ENCODE assay signal across 9 mouse cellular contexts in genomic region chr14:33939117-33939516, GRCm38 (mm10). TPM values are rescaled to one million over a fixed set of nuclear protein-coding genes. Genes with fewer than 3 reads are reported as not detected.
DNase-seq lines count a peak whose midpoint lies in the region; ATAC-seq and TF ChIP-seq lines count a peak whose summit lies in the region.
"Had no signal": no experiment of that assay in that cellular context is flagged by ENCODE, and none has a peak within 500 bp of the region (broad histone marks: within the 10 kb centered on the region; RNA-seq: fewer than 3 reads in every experiment).

No protein-coding gene starts in this region.

- H3K9ac ChIP-seq in heart, embryonic 11.5 days (ENCODE audit: low read depth, low read length): peak overlapping the region; percentile 56; the same call in 1 of the 2 replicates
- no peak overlapping the region for H3K9ac ChIP-seq in kidney, postnatal 0 days (ENCODE audit: low read depth, low read length)
- peak overlapping the region; percentile 54 for H3K9ac ChIP-seq in neural tube, embryonic 13.5 days

- peak overlapping the region; percentile 44; the same call in 1 of the 2 replicates for H3K27ac ChIP-seq in embryonic facial prominence, embryonic 10.5 days (replicated peaks)
- no peak overlapping the region for H3K27ac ChIP-seq in heart, embryonic 11.5 days (ENCODE audit: low read depth, low read length)
- no peak overlapping the region for H3K27ac ChIP-seq in kidney, postnatal 0 days
- no peak overlapping the region for H3K27ac ChIP-seq in neural tube, embryonic 13.5 days (replicated peaks)
- H3K27ac ChIP-seq: macrophage had no signal

- H3K9me3 ChIP-seq in embryonic facial prominence, embryonic 10.5 days: no peaks in the 10 kb centered on the region
- H3K9me3 ChIP-seq in heart, embryonic 11.5 days (replicated peaks; ENCODE audit: control insufficient read depth, low read length): no peaks in the 10 kb centered on the region
- no peaks in the 10 kb centered on the region for H3K9me3 ChIP-seq in kidney, postnatal 0 days (replicated peaks; ENCODE audit: low read length)
- no peaks in the 10 kb centered on the region for H3K9me3 ChIP-seq in neural tube, embryonic 13.5 days

- H3K27me3 ChIP-seq in embryonic facial prominence, embryonic 10.5 days (replicated peaks; ENCODE audit: low read depth, poor library complexity, severe bottlenecking): peaks cover 68% of the 10 kb centered on the region
- peaks cover 2% of the 10 kb centered on the region; the same call in 1 of the 2 replicates for H3K27me3 ChIP-seq in heart, embryonic 11.5 days (ENCODE audit: control insufficient read depth, insufficient read depth, low read length)
- H3K27me3 ChIP-seq in kidney, postnatal 0 days (ENCODE audit: insufficient read depth, low read length): no peaks in the 10 kb centered on the region
- 0 out of 2 replicates have a peak, but pooled peaks cover 5% of the 10 kb centered on the region for H3K27me3 ChIP-seq in neural tube, embryonic 13.5 days

- H3K4me3 ChIP-seq in embryonic facial prominence, embryonic 10.5 days: peak overlapping the region; percentile 32; the same call in 1 of the 2 replicates
- H3K4me3 ChIP-seq in heart, embryonic 11.5 days (ENCODE audit: low read depth, low read length): no peak overlapping the region; the same call in 1 of the 2 replicates
- no peak overlapping the region for H3K4me3 ChIP-seq in kidney, postnatal 0 days (replicated peaks; ENCODE audit: low read depth, low read length)
- no peak overlapping the region for H3K4me3 ChIP-seq in neural tube, embryonic 13.5 days

- ATAC-seq in heart, embryonic 11.5 days (replicated peaks; ENCODE audit: insufficient number of reproducible peaks, low FRiP score, low TSS enrichment): no peak
- 0 out of 2 replicates have a peak, but pooled peaks have one; percentile 46 for ATAC-seq in kidney, postnatal 0 days (replicated peaks; ENCODE audit: low FRiP score, low read depth)
- peak; percentile 65 for ATAC-seq in neural tube, embryonic 13.5 days (ENCODE audit: low read depth)

- peak; percentile 90 for TF ChIP-seq CTCF in kidney, postnatal 0 days (IDR thresholded peaks at IDR 0.05; ENCODE audit: low read depth)

- H3K4me1 ChIP-seq in embryonic facial prominence, embryonic 10.5 days: 0 out of 2 replicates have a peak, but pooled peaks cover 3% of the 10 kb centered on the region
- peaks cover 10% of the 10 kb centered on the region for H3K4me1 ChIP-seq in heart, embryonic 11.5 days (ENCODE audit: control insufficient read depth, insufficient read depth, low read length)
- H3K4me1 ChIP-seq in kidney, postnatal 0 days (replicated peaks; ENCODE audit: insufficient read depth, low read length): no peaks in the 10 kb centered on the region
- H3K4me1 ChIP-seq in neural tube, embryonic 13.5 days (replicated peaks): peaks cover 3% of the 10 kb centered on the region

- peak; percentile 73 for DNase-seq in urinary bladder, postnatal 14 days (ENCODE audit: low spot score)
- DNase-seq in urinary bladder, adult 2 months (ENCODE audit: low spot score): no peak
- peak; percentile 77 for DNase-seq in embryonic facial prominence, embryonic 10.5 days (ENCODE audit: low spot score)
- peak; percentile 80 for DNase-seq in kidney, postnatal 0 days (ENCODE audit: low spot score)
- peak; percentile 59 for DNase-seq in liver
- DNase-seq in B cell, adult 2 months: no peak

- peak overlapping the region; percentile 55 for H3K4me2 ChIP-seq in heart, embryonic 11.5 days
- peak overlapping the region; percentile 37 for H3K4me2 ChIP-seq in kidney, postnatal 0 days (ENCODE audit: low read length)
- peak overlapping the region; percentile 42 for H3K4me2 ChIP-seq in neural tube, embryonic 13.5 days

- H3K36me3 ChIP-seq in embryonic facial prominence, embryonic 10.5 days (replicated peaks): no peaks in the 10 kb centered on the region
- no peaks in the 10 kb centered on the region for H3K36me3 ChIP-seq in heart, embryonic 11.5 days (ENCODE audit: control insufficient read depth, insufficient read depth, low read length)
- H3K36me3 ChIP-seq in kidney, postnatal 0 days (ENCODE audit: insufficient read depth, low read length): no peaks in the 10 kb centered on the region
- no peaks in the 10 kb centered on the region for H3K36me3 ChIP-seq in neural tube, embryonic 13.5 days

- 30% methylated on average over 9 of the region's 9 CpGs for whole genome bisulfite sequencing in embryonic facial prominence, embryonic 10.5 days
- WGBS in heart, embryonic 11.5 days (ENCODE audit: insufficient replicate concordance): 26% methylated on average over 9 of the region's 9 CpGs
- 31% methylated on average over 9 of the region's 9 CpGs for WGBS in kidney, postnatal 0 days
- 24% methylated on average over 9 of the region's 9 CpGs for WGBS in neural tube, embryonic 13.5 days

RNA-seq across cellular contexts. Expression of gene Gdf2, which starts 1.7 kb away (rescaled TPM):
- not detected in 2 replicates for polyA plus RNA-seq in urinary bladder, adult 2 months (2012; rRNA removed)
- not detected in 2 replicates for polyA plus RNA-seq in embryonic facial prominence, embryonic 10.5 days (2016; fragmentation: Nextera tagmentation; extraction: Ambion mirVana)
- 0.51 and 0.64 TPM in 2 replicates for polyA plus RNA-seq in heart, embryonic 11.5 days (2014; fragmentation: Nextera tagmentation; extraction: Ambion mirVana)
- not detected in 2 replicates for polyA plus RNA-seq in kidney, postnatal 0 days (2015; fragmentation: Nextera tagmentation; extraction: Ambion mirVana)
- polyA plus RNA-seq in neural tube, embryonic 13.5 days (2015; fragmentation: Nextera tagmentation; extraction: Ambion mirVana): not detected in 2 replicates
- polyA plus RNA-seq: macrophage had no signal

RNA-seq across cellular contexts. Expression of gene Rbp3, which starts 14.7 kb away (rescaled TPM):
- polyA plus RNA-seq in urinary bladder, adult 2 months (2012; rRNA removed): not detected in 2 replicates
- polyA plus RNA-seq in embryonic facial prominence, embryonic 10.5 days (2016; fragmentation: Nextera tagmentation; extraction: Ambion mirVana): 0.05 TPM in 1 of 2 replicates, not detected in the other
- polyA plus RNA-seq in heart, embryonic 11.5 days (2014; fragmentation: Nextera tagmentation; extraction: Ambion mirVana): 0.03 and 0.24 TPM in 2 replicates
- polyA plus RNA-seq in kidney, postnatal 0 days (2015; fragmentation: Nextera tagmentation; extraction: Ambion mirVana): not detected in 2 replicates
- polyA plus RNA-seq in neural tube, embryonic 13.5 days (2015; fragmentation: Nextera tagmentation; extraction: Ambion mirVana): not detected in 2 replicates
- polyA plus RNA-seq: macrophage had no signal

RNA-seq across cellular contexts. Expression of gene Gdf10, which starts 15.7 kb away (rescaled TPM):
- polyA plus RNA-seq in urinary bladder, adult 2 months (2012; rRNA removed): 14.3 and 18.6 TPM in 2 replicates
- polyA plus RNA-seq in embryonic facial prominence, embryonic 10.5 days (2016; fragmentation: Nextera tagmentation; extraction: Ambion mirVana): 0.83 and 0.92 TPM in 2 replicates
- 2.1 and 2.2 TPM in 2 replicates for polyA plus RNA-seq in heart, embryonic 11.5 days (2014; fragmentation: Nextera tagmentation; extraction: Ambion mirVana)
- polyA plus RNA-seq in kidney, postnatal 0 days (2015; fragmentation: Nextera tagmentation; extraction: Ambion mirVana): 2.6 and 3.1 TPM in 2 replicates
- 9.2 and 9.8 TPM in 2 replicates for polyA plus RNA-seq in neural tube, embryonic 13.5 days (2015; fragmentation: Nextera tagmentation; extraction: Ambion mirVana)
- polyA plus RNA-seq: macrophage had no signal

RNA-seq across cellular contexts. Expression of gene Zfp488, which starts 39.4 kb away (rescaled TPM):
- 0.44 and 0.46 TPM in 2 replicates for polyA plus RNA-seq in urinary bladder, adult 2 months (2012; rRNA removed)
- 0.20 and 0.40 TPM in 2 replicates for polyA plus RNA-seq in embryonic facial prominence, embryonic 10.5 days (2016; fragmentation: Nextera tagmentation; extraction: Ambion mirVana)
- not detected in 2 replicates for polyA plus RNA-seq in heart, embryonic 11.5 days (2014; fragmentation: Nextera tagmentation; extraction: Ambion mirVana)
- polyA plus RNA-seq in kidney, postnatal 0 days (2015; fragmentation: Nextera tagmentation; extraction: Ambion mirVana): not detected in 2 replicates
- polyA plus RNA-seq in neural tube, embryonic 13.5 days (2015; fragmentation: Nextera tagmentation; extraction: Ambion mirVana): 0.18 and 0.33 TPM in 2 replicates
- polyA plus RNA-seq: macrophage had no signal

Comparison
In these comparisons a context has a peak if more than half of its experiments do, and no peak if none do; other contexts are left out.
1. DNase-seq: peak in urinary bladder, postnatal 14 days (single experiment), embryonic facial prominence, embryonic 10.5 days (single experiment), kidney, postnatal 0 days (single experiment) and liver (single experiment); none in urinary bladder, adult 2 months (single experiment) and B cell, adult 2 months (0 of 2).
2. Peak in every context shown above with its lines, with median percentiles within 50 percentile points of each other: H3K4me2 ChIP-seq.